Mouse (Mus musculus) liver, adult 2 months (tissue): Measurements from ENCODE around the gene Cnih1.

Experiments
- CTCF ChIP-seq: fragments of 200-500 bp; IDR thresholded peaks from 2 replicates; pipeline ENCODE4 v1.5.1; 2011; ENCODE audit warnings: low read depth, low read length, control low read depth
- POLR2A ChIP-seq: fragments of 200-500 bp; IDR thresholded peaks from 2 replicates; pipeline ENCODE4 v1.6.1; 2011; ENCODE audit warnings: low read length, control low read depth; ENCODE audit not compliant: insufficient read depth; ENCODE audit errors: extremely low read depth

DNA sequence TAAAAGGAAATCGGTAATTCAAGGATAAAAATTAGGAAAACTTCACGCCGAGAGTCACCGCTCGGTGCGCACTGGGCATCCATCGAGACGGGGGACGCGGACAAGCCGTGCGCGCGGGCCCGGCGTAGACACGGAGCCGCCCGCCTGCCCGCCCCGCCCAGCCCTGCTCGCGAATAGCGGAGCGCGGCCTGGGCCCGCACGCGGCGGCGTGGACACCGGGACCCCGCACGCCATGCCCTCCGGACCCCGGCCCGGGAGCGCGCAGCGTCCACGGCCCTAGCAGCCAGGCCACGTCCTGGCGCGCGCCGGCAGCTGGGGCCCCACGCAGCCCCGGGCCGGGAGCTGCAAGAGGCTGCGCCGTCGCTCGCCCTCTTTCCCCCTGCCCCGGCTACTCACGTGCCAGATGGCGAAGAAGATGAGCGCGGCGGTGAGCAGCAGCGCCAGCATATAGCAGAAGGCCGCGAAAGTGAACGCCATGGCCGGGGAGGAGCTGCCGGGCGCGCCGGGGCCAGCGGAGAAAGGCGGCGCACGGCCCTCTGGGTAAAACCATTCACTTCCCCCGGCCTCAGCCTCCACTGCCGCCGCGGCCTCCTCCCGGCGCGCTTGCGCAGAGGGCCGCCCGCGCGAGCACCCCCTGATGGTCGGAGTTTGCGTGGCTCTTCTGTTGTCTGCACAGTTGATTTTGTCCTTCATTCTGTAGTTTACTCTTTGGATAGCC lies at the start of gene Cnih1:
- peak; percentile 26; the same call in 1 of the 2 replicates for TF ChIP-seq POLR2A
- peak; percentile 81 for TF ChIP-seq CTCF
